Mouse (Mus musculus): Measurements from ENCODE around the gene Terf2. TPM values are rescaled to one million over a fixed set of nuclear protein-coding genes. Genes with fewer than 3 reads are reported as not detected.

The Terf2 gene
- 26.4 and 28.3 TPM in 2 replicates for polyA plus RNA-seq (2015; fragmentation: Nextera tagmentation; extraction: Ambion mirVana)

DNA sequence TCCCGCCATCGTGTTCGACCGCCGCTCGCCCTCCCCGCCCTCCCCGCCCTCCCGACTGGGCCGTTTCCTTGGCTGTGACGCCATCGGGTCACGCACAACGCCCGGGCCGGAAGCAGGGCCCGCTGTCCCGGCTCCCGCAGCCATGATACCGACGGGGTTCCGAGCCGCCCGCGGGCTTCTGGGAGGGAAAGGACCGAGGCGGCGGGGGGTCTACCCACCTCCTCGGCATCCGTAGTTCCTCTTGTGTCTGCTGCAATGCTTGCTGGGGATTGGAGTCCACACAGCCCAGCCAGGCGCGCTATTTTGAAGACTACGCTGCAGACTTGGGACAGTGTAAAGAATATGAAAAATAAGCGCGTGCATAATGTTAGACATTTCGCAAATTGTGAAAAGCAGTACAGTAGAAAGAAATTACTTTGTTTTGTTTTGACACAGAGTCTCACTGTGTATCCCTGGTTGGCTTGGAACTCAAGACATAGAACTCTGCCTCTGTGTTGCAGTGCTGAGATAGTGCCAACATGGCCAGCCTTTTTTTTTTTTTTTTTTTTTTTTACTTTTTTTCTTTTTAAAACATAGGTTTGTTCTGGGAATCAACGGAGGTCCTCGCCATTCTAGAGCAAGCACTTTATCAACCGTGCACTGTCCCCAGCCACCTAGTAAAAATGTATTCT is at the start of gene Terf2:
Gene Terf2, minus strand, starts transcription at position 182 of the 671 bp plus-strand sequence.
- H3K9me3 ChIP-seq (replicated peaks; ENCODE audit: control insufficient read depth, low read length, poor library complexity, severe bottlenecking) = no peaks in the 10 kb centered on the region
- peaks cover 19% of the 10 kb centered on the region for H3K4me1 ChIP-seq (ENCODE audit: control insufficient read depth, insufficient read depth, low read length)
- H3K4me3 ChIP-seq (ENCODE audit: low read depth, low read length) = peak within 1 kb of the TSS; percentile 84
- H3K9ac ChIP-seq (ENCODE audit: low read depth, low read length) = peak within 1 kb of the TSS; percentile 83
- no peaks in the 10 kb centered on the region for H3K27me3 ChIP-seq (ENCODE audit: control insufficient read depth, insufficient read depth, low read depth, low read length)
- peak; percentile 95 for ATAC-seq
- peak within 1 kb of the TSS; percentile 61 for H3K4me2 ChIP-seq (ENCODE audit: low read length)
- H3K36me3 ChIP-seq (ENCODE audit: control insufficient read depth, insufficient read depth, low read length) = no peaks in the 10 kb centered on the region
- WGBS = 4% methylated on average over 33 of the region's 39 CpGs
- peak within 1 kb of the TSS; percentile 86 for H3K27ac ChIP-seq (ENCODE audit: low read length)

DNA sequence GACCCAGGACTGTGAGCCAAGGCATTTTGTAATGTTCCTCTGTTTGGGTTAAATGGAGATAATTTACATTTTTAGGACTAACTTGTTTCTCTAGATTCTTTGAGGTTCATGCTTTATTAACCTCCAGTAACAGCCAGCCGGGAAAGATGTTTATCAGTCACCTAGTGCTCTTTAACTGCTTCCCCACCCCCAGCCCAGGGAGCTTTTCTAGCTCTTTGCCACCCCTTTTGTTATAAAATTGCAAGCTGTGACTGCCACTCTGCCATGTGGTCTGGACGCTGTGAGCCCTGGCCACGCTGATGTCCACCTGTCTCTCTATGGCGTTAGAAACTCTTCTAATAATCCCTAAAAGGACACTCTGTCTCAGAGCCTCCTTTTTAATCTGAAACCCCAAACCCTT is 47.2 kb upstream of the Terf2 start:
- no peaks in the 10 kb centered on the region for H3K9me3 ChIP-seq (replicated peaks; ENCODE audit: control insufficient read depth, low read length, poor library complexity, severe bottlenecking)

DNA sequence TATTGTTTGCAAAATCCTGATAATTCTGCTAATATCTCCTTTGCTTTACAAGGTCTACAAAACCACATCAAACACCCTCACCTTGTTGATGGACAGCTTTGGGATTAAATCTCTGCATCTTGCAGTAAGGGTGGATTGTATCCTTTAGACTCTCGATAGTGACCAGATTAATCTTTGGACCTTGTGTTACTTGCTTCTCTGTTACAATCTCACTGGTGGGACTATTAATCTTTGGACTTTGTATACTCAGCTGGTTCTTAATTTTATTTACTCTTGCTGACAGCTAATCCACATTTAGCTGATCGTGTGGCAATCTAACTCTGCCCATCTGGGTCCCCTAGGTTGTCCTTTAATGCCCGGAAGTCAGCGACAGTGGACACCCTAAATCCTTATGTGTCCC is 46.2 kb upstream of the Terf2 start:
- Histone ChIP-seq H3K4me2 (ENCODE audit: low read length) (no peak overlapping the region), H3K4me1 (ENCODE audit: control insufficient read depth, insufficient read depth, low read length) (no peaks in the 10 kb centered on the region), H3K27ac (ENCODE audit: low read length) (no peak overlapping the region), H3K9me3 (replicated peaks; ENCODE audit: control insufficient read depth, low read length, poor library complexity, severe bottlenecking) (no peaks in the 10 kb centered on the region), H3K4me3 (ENCODE audit: low read depth, low read length) (no peak overlapping the region), H3K27me3 (ENCODE audit: control insufficient read depth, insufficient read depth, low read depth, low read length) (no peaks in the 10 kb centered on the region), H3K36me3 (ENCODE audit: control insufficient read depth, insufficient read depth, low read length) (no peaks in the 10 kb centered on the region), H3K9ac (ENCODE audit: low read depth, low read length) (no peak overlapping the region)
- WGBS = 86% methylated on average over 4 of the region's 4 CpGs
- ATAC-seq = no peak

More for the DNA sequence above, 47.2 kb upstream of the Terf2 start:
- H3K9ac ChIP-seq (ENCODE audit: low read depth, low read length) = no peak overlapping the region
- no peak overlapping the region for H3K4me3 ChIP-seq (ENCODE audit: low read depth, low read length)
- WGBS = 52% methylated on average over 4 of the region's 4 CpGs
- no peak overlapping the region for H3K4me2 ChIP-seq (ENCODE audit: low read length)
- H3K4me1 ChIP-seq (ENCODE audit: control insufficient read depth, insufficient read depth, low read length) = no peaks in the 10 kb centered on the region
- H3K36me3 ChIP-seq (ENCODE audit: control insufficient read depth, insufficient read depth, low read length) = no peaks in the 10 kb centered on the region
- no peaks in the 10 kb centered on the region for H3K27me3 ChIP-seq (ENCODE audit: control insufficient read depth, insufficient read depth, low read depth, low read length)
- H3K27ac ChIP-seq (ENCODE audit: low read length) = no peak overlapping the region
- no peak for ATAC-seq

DNA sequence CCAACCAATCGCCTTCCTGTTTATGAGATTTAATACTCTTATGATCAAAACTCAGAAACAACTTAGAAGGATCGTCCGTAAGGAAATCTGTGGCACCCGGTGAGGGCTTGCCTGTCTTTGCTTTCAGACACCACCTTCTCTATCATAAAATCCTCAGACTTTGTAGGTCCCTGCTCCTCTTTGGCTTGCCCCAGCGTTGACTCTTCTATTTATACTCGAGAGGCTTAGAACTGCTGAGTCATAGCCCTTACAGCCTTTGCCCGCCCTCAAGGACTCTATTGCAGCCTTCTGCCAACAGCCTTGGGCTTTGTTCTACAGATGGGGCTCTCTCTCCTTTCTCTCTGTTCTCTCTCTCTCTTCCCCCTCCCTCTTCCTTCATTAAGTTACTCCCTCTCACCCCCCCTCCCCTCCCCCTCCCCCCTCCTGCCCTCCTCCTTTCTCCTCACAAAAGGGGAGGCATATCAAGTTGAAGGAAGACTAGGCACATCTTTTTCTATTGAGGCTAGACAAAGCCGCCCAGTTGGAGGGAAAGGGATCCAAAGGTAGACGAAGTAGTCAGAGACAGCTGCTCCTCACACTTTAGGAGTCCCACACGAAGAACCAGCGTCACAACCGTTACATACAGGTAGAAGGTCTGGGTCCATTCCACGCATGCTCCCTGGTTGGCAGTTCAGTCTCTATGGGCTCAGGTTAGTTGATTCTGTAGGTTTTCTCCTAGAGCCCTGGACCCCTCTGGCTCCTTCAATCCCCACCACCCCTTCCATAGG is 43.5 kb upstream of the Terf2 start:
- no peak overlapping the region for H3K9ac ChIP-seq (ENCODE audit: low read depth, low read length)
- no peak overlapping the region for H3K4me2 ChIP-seq (ENCODE audit: low read length)
- H3K27ac ChIP-seq (ENCODE audit: low read length) = no peak overlapping the region
- no peaks in the 10 kb centered on the region for H3K27me3 ChIP-seq (ENCODE audit: control insufficient read depth, insufficient read depth, low read depth, low read length)
- 49% methylated on average over 13 of the region's 13 CpGs for WGBS
- ATAC-seq = no peak
- H3K36me3 ChIP-seq (ENCODE audit: control insufficient read depth, insufficient read depth, low read length) = no peaks in the 10 kb centered on the region
- no peaks in the 10 kb centered on the region for H3K9me3 ChIP-seq (replicated peaks; ENCODE audit: control insufficient read depth, low read length, poor library complexity, severe bottlenecking)
- no peak overlapping the region for H3K4me3 ChIP-seq (ENCODE audit: low read depth, low read length)
- H3K4me1 ChIP-seq (ENCODE audit: control insufficient read depth, insufficient read depth, low read length) = no peaks in the 10 kb centered on the region

DNA sequence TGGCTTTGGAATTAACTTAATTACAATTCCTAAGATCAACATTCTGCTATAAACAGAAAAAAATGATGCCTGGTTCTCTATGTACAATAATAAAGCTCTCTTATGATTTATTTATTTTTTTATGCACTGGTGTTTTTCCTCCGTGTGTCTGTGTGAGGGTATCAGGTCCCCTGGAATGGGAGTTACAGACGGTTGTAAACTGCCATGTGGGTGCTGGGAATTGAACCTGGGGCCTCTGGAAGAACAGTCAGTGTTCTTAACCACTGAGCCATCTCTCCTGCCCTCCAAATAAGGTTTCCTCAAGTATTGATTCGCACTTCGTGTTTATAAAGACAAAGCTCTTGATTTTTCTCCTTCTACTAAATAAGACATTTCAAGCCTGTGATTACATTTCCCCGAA is 42.0 kb upstream of the Terf2 start:
- WGBS = 90% methylated on average over 5 of the region's 5 CpGs
- H3K9ac ChIP-seq (ENCODE audit: low read depth, low read length) = no peak overlapping the region
- no peak overlapping the region for H3K4me3 ChIP-seq (ENCODE audit: low read depth, low read length)
- ATAC-seq = no peak
- H3K4me2 ChIP-seq (ENCODE audit: low read length) = no peak overlapping the region
- H3K36me3 ChIP-seq (ENCODE audit: control insufficient read depth, insufficient read depth, low read length) = no peaks in the 10 kb centered on the region
- H3K27me3 ChIP-seq (ENCODE audit: control insufficient read depth, insufficient read depth, low read depth, low read length) = no peaks in the 10 kb centered on the region
- no peak overlapping the region for H3K27ac ChIP-seq (ENCODE audit: low read length)
- H3K9me3 ChIP-seq (replicated peaks; ENCODE audit: control insufficient read depth, low read length, poor library complexity, severe bottlenecking) = no peaks in the 10 kb centered on the region
- H3K4me1 ChIP-seq (ENCODE audit: control insufficient read depth, insufficient read depth, low read length) = no peaks in the 10 kb centered on the region

DNA sequence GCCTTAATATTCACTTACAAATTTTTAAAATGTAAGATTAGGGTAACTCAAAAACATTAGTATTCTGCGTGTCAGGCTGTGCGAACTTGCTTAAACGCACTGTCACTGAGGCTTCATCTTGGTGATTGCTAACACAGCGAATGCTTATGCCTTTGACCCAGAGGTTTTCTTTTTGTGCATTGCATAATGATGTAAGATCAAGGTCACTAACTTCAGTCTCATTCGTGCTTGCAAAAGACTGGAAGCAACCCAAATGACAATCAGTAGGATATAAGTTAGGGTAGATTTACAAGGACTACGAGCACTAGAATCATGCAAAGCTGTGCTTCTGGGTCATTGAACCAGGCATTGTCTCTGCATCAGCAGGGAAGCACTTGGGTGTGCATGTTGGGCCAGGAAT is 41.2 kb upstream of the Terf2 start:
- Histone ChIP-seq H3K4me3 (ENCODE audit: low read depth, low read length) (no peak overlapping the region), H3K9ac (ENCODE audit: low read depth, low read length) (no peak overlapping the region), H3K9me3 (replicated peaks; ENCODE audit: control insufficient read depth, low read length, poor library complexity, severe bottlenecking) (no peaks in the 10 kb centered on the region), H3K4me2 (ENCODE audit: low read length) (no peak overlapping the region), H3K27me3 (ENCODE audit: control insufficient read depth, insufficient read depth, low read depth, low read length) (no peaks in the 10 kb centered on the region), H3K36me3 (ENCODE audit: control insufficient read depth, insufficient read depth, low read length) (no peaks in the 10 kb centered on the region), H3K4me1 (ENCODE audit: control insufficient read depth, insufficient read depth, low read length) (no peaks in the 10 kb centered on the region), H3K27ac (ENCODE audit: low read length) (no peak overlapping the region)
- 81% methylated on average over 6 of the region's 6 CpGs for WGBS
- ATAC-seq = no peak

DNA sequence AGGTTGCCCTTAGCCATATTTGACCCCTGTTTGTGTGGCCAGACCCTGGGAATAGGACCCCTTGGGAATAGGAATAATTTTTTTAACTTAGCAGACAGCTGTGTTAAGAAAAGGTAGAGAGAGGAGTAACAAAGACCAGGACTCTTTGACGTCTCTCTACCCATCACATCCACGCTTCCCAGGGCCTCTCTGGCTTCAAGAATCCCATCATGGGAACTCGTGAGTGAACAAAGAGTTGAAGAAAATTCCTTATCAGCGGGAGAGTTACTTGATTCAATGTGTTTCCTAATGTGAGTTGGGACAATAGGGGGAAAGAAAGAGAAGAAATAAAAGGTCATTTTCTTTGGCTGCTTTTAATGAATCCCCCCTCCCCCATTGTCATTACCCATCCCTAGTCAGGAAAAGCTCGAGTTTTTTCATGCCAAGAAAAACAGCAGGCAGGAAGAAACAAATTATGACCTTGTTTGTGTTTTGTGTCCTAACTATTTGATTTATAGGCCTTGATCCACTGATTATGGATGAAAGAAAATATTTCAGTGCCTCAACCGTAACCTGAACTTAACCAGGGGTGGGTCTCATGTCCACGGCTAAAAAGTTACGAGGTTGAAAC is 39.8 kb upstream of the Terf2 start:
- 27% methylated on average over 8 of the region's 8 CpGs for WGBS
- H3K27ac ChIP-seq (ENCODE audit: low read length) = no peak overlapping the region

DNA sequence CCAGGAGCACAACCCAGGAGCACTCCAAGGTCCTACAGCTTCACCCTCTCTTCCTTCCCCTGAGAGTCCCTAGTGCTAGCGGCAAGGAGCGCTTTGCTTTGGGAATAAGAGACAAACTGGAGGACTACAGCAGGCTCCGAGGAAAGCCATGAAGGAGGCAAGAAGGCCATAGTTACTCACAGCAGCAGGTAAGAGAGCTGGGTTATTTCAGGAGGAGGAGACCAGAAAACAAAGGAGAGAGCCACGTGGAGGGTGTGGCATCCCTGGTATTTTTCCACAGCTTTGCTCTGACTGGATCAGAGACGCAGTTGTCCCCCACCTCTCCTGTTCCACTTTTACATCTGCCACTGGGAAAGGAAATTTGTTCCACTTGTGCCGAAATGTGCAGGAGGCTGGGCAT is 37.5 kb upstream of the Terf2 start:
- H3K27me3 ChIP-seq (ENCODE audit: control insufficient read depth, insufficient read depth, low read depth, low read length) = no peaks in the 10 kb centered on the region
- H3K36me3 ChIP-seq (ENCODE audit: control insufficient read depth, insufficient read depth, low read length) = no peaks in the 10 kb centered on the region
- WGBS = 57% methylated on average over 6 of the region's 6 CpGs
- no peaks in the 10 kb centered on the region for H3K9me3 ChIP-seq (replicated peaks; ENCODE audit: control insufficient read depth, low read length, poor library complexity, severe bottlenecking)
- ATAC-seq = no peak
- no peak overlapping the region for H3K27ac ChIP-seq (ENCODE audit: low read length)
- no peaks in the 10 kb centered on the region for H3K4me1 ChIP-seq (ENCODE audit: control insufficient read depth, insufficient read depth, low read length)
- H3K4me3 ChIP-seq (ENCODE audit: low read depth, low read length) = no peak overlapping the region
- no peak overlapping the region for H3K4me2 ChIP-seq (ENCODE audit: low read length)
- no peak overlapping the region for H3K9ac ChIP-seq (ENCODE audit: low read depth, low read length)

More for the DNA sequence above, 39.8 kb upstream of the Terf2 start:
- no peak overlapping the region for H3K9ac ChIP-seq (ENCODE audit: low read depth, low read length)
- H3K36me3 ChIP-seq (ENCODE audit: control insufficient read depth, insufficient read depth, low read length) = no peaks in the 10 kb centered on the region
- H3K4me2 ChIP-seq (ENCODE audit: low read length) = no peak overlapping the region
- H3K4me1 ChIP-seq (ENCODE audit: control insufficient read depth, insufficient read depth, low read length) = no peaks in the 10 kb centered on the region
- H3K9me3 ChIP-seq (replicated peaks; ENCODE audit: control insufficient read depth, low read length, poor library complexity, severe bottlenecking) = no peaks in the 10 kb centered on the region
- H3K4me3 ChIP-seq (ENCODE audit: low read depth, low read length) = no peak overlapping the region
- ATAC-seq = no peak
- no peaks in the 10 kb centered on the region for H3K27me3 ChIP-seq (ENCODE audit: control insufficient read depth, insufficient read depth, low read depth, low read length)
